Mouse (Mus musculus): Measurements from ENCODE around the gene Bcr. TPM values are rescaled to one million over a fixed set of nuclear protein-coding genes. Genes with fewer than 3 reads are reported as not detected.

Gene Bcr
- polyA plus RNA-seq, 1 experiment from 2014 or later, result 7.3 TPM

DNA sequence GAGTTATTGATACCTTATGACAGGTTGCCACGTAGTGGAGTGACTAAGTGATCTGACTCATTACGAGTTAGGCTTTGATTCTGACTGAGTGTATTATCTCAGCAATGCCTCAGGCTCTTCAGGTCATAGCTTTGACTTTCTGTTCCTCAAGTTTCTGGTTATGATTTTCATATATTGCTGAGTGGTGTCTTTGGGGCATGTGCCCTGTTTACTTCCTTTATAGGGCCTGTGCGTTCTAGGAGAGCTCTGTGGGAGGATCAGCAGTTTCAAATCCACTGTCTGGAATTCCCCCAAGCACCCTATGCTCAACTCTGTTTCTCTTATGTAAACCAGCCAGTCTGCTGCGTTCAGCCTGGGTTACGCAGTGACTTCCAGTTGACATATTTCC is 162.2 kb downstream of the Bcr start:
- Histone ChIP-seq H3K27ac (no peak overlapping the region), H3K4me1 (peaks cover 12% of the 10 kb centered on the region; the same call in 1 of the 2 replicates), H3K9me3 (no peaks in the 10 kb centered on the region), H3K36me3 (replicated peaks) (peaks cover 6% of the 10 kb centered on the region), H3K27me3 (ENCODE audit: poor library complexity, severe bottlenecking) (no peaks in the 10 kb centered on the region), H3K4me3 (no peak overlapping the region)
- WGBS, result 89% methylated on average over 5 of the region's 5 CpGs
- DNase-seq (ENCODE audit: extremely low spot score, low spot score), result no peak

DNA sequence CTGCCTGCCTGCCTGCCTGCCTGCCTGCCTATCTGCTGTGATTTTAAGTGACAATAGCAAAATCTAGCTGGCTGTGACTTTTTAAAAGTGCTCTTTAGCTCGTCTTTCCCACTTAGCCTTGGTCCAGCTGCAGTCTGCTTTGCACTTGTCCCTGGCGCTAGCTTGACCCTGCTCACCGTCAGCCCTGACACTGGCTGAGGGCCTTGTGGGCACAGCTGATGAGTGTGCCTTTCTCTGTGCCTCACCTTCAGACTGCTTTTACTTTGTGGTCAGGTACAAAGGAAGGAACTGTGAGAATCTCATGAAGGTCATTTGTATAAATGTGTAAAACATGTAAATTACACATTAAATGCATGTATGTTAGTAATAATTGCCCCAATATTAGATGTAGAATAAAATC is 163.8 kb downstream of the Bcr start:
- Histone ChIP-seq H3K36me3 (replicated peaks) (peaks cover 3% of the 10 kb centered on the region), H3K27ac (no peak overlapping the region), H3K9me3 (no peaks in the 10 kb centered on the region), H3K4me1 (peaks cover 12% of the 10 kb centered on the region; the same call in 1 of the 2 replicates), H3K27me3 (ENCODE audit: poor library complexity, severe bottlenecking) (no peaks in the 10 kb centered on the region), H3K4me3 (no peak overlapping the region)
- no peak for DNase-seq (ENCODE audit: extremely low spot score, low spot score)
- WGBS, result 84% methylated on average over 3 of the region's 3 CpGs

- peaks cover 12% of the 10 kb centered on the region; the same call in 1 of the 2 replicates for H3K4me1 ChIP-seq
- no peak overlapping the region for H3K4me3 ChIP-seq
- H3K27ac ChIP-seq, result no peak overlapping the region
- DNase-seq (ENCODE audit: extremely low spot score, low spot score), result no peak
- H3K36me3 ChIP-seq (replicated peaks), result peaks cover 2% of the 10 kb centered on the region; the same call in 1 of the 2 replicates
- 67% methylated on average over 2 of the region's 2 CpGs for WGBS
- H3K27me3 ChIP-seq (ENCODE audit: poor library complexity, severe bottlenecking), result no peaks in the 10 kb centered on the region
- H3K9me3 ChIP-seq, result no peaks in the 10 kb centered on the region
Observed at GRCm38 (mm10) chr10:75224630-75225029, 164.2 kb downstream of the Bcr start.

GRCm38 (mm10) chr10:75227381-75227780 is 167.0 kb downstream of the Bcr start:
- DNase-seq (ENCODE audit: extremely low spot score, low spot score), result no peak
- Histone ChIP-seq H3K4me1 (peaks cover 9% of the 10 kb centered on the region; the same call in 1 of the 2 replicates), H3K4me3 (no peak overlapping the region), H3K36me3 (replicated peaks) (peaks cover 28% of the 10 kb centered on the region), H3K9me3 (no peaks in the 10 kb centered on the region), H3K27me3 (ENCODE audit: poor library complexity, severe bottlenecking) (no peaks in the 10 kb centered on the region), H3K27ac (no peak overlapping the region)
- 95% methylated on average over 3 of the region's 3 CpGs for WGBS

GRCm38 (mm10) chr10:75230572-75230971 is 170.2 kb downstream of the Bcr start:
- Histone ChIP-seq H3K36me3 (replicated peaks) (peaks cover 41% of the 10 kb centered on the region), H3K9me3 (no peaks in the 10 kb centered on the region), H3K4me1 (peaks cover 6% of the 10 kb centered on the region; the same call in 1 of the 2 replicates), H3K27me3 (ENCODE audit: poor library complexity, severe bottlenecking) (no peaks in the 10 kb centered on the region), H3K4me3 (no peak overlapping the region), H3K27ac (no peak overlapping the region)
- WGBS, result 93% methylated on average over 4 of the region's 4 CpGs
- no peak for DNase-seq (ENCODE audit: extremely low spot score, low spot score)

DNA sequence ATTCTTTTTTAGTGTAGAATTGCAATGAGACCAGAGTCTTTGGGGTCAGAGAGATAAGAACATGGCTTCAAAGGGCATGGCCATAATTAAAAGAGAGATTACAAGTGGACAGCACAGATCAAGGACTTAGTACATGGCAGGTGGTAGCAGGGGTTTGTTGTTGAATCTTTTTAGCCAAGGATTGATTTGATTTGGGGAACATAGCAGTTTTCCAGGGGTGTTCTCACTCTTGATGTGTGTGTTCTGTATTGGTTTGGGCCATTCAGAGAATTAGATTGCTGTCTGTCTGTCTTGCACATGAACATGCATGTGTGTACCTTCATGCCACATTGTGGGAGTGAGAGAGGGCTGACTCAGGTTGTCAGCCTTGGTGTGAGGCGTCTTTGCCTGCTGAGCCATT is 171.5 kb downstream of the Bcr start:
- H3K4me3 ChIP-seq, result no peak overlapping the region
- H3K9me3 ChIP-seq, result no peaks in the 10 kb centered on the region
- H3K27ac ChIP-seq, result no peak overlapping the region
- H3K4me1 ChIP-seq, result no peaks in the 10 kb centered on the region
- DNase-seq (ENCODE audit: extremely low spot score, low spot score), result no peak
- WGBS, result 90% methylated on average over 1 of the region's 1 CpGs
- H3K27me3 ChIP-seq (ENCODE audit: poor library complexity, severe bottlenecking), result no peaks in the 10 kb centered on the region
- peaks cover 51% of the 10 kb centered on the region for H3K36me3 ChIP-seq (replicated peaks)

DNA sequence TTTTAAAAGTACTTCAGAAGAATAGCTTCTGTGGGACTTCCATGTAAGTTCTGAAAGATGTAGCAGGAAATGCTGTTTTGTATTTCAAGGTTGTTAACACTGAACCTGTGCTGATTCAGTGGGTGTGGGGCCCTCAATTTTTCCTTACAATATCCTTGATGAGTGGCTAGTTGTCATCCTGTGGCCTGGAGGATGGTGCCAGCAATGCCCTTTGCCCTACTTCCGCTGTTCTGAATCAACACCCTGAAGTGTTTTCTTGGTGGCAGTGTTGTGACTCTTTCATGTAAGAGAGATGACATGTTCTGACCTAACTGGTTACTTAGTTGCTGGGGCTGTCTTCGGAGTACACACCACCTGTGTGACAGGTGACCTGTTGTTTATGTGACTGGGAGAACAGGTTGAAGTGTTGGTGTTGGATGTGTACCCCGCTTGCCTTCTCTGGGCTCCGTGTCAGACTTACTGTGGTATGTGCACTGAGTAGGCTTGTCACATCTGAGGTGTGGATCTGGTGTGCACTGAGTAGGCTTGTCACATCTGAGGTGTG is 172.3 kb downstream of the Bcr start:
- Histone ChIP-seq H3K4me1 (no peaks in the 10 kb centered on the region), H3K27me3 (ENCODE audit: poor library complexity, severe bottlenecking) (no peaks in the 10 kb centered on the region), H3K4me3 (no peak overlapping the region), H3K9me3 (no peaks in the 10 kb centered on the region), H3K36me3 (replicated peaks) (peaks cover 59% of the 10 kb centered on the region), H3K27ac (no peak overlapping the region)
- no peak for DNase-seq (ENCODE audit: extremely low spot score, low spot score)
- 93% methylated on average over 4 of the region's 4 CpGs for WGBS

DNA sequence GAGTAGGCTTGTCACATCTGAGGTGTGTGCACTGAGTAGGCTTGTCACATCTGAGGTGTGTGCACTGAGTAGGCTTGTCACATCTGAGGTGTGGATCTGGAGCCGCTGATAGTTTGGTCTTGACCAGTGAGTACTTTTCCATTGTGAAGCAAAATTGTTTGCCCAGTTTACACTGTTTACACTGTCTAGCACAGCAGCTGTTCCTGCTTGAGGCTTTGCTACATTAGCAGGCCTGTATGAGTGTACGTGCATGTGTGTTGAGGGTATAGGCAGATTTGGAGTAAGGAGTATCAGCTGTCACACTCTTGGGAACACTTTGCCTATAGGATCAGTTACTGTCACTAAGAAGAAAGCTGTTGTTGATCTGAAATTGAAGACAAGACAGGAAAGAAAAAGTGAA is 173.1 kb downstream of the Bcr start:
- Histone ChIP-seq H3K4me3 (no peak overlapping the region), H3K36me3 (replicated peaks) (peaks cover 65% of the 10 kb centered on the region), H3K27ac (no peak overlapping the region), H3K4me1 (no peaks in the 10 kb centered on the region), H3K27me3 (ENCODE audit: poor library complexity, severe bottlenecking) (no peaks in the 10 kb centered on the region), H3K9me3 (no peaks in the 10 kb centered on the region)
- DNase-seq (ENCODE audit: extremely low spot score, low spot score), result no peak
- WGBS, result 92% methylated on average over 2 of the region's 2 CpGs

Other genes starting within 250 kb of the Bcr start
- 5.2 and 5.9 TPM in 2 replicates for gene Gnaz, start 93.4 kb upstream of the Bcr start, polyA plus RNA-seq (2016; fragmentation: Nextera tagmentation; extraction: Ambion mirVana)
- not detected in 2 replicates for gene Rsph14, start 28.0 kb upstream of the Bcr start, polyA plus RNA-seq (2016; fragmentation: Nextera tagmentation; extraction: Ambion mirVana)
- 10.9 and 12.7 TPM in 2 replicates for gene Rab36, start 23.5 kb upstream of the Bcr start, polyA plus RNA-seq (2016; fragmentation: Nextera tagmentation; extraction: Ambion mirVana)
- 34.2 and 36.5 TPM in 2 replicates for gene Specc1l, start 151.5 kb downstream of the Bcr start, polyA plus RNA-seq (2016; fragmentation: Nextera tagmentation; extraction: Ambion mirVana)